Mouse (Mus musculus) ES-E14 (cell line): ENCODE results near the gene Srsf3. TPM values are rescaled to one million over a fixed set of nuclear protein-coding genes. Genes with fewer than 3 reads are reported as not detected.

Experiments
- DNase-seq: peaks from one replicate; pipeline ENCODE4 v3.0.0-alpha.2; 2013; ENCODE audit warnings: low read depth, low spot score
- H3K27ac ChIP-seq: 2 replicates; pipeline ENCODE4 v1.5.1; 2012; ENCODE audit warnings: low read depth, mild to moderate bottlenecking, low read length, moderate library complexity, mixed read lengths; ENCODE audit not compliant: poor library complexity, insufficient read depth, severe bottlenecking
- H3K36me3 ChIP-seq: 2 replicates; pipeline ENCODE4 v1.6.1; 2012; ENCODE audit warnings: mild to moderate bottlenecking, low read length, moderate library complexity, mixed read lengths; ENCODE audit not compliant: control insufficient read depth, poor library complexity, insufficient read depth, severe bottlenecking
- H3K4me1 ChIP-seq, 2 experiments: fragments of 150-350 bp in 1 of 2; sonication (generic) in 1 of 2; 2 replicates each; pipeline ENCODE4 v1.6.1; 2012; ENCODE audit warnings: low read length in 2 of 2, mild to moderate bottlenecking in 1 of 2, mixed read lengths in 1 of 2; ENCODE audit not compliant: control insufficient read depth in 2 of 2, insufficient read depth in 2 of 2, poor library complexity in 1 of 2
- H3K4me3 ChIP-seq, 2 experiments: fragments of 150-350 bp in 1 of 2; sonication (generic) in 1 of 2; 2 replicates each; pipeline ENCODE4 v1.5.1; 2012; ENCODE audit warnings: low read length in 2 of 2, low read depth in 1 of 2, mild to moderate bottlenecking in 1 of 2, mixed read lengths in 1 of 2; ENCODE audit not compliant: insufficient read depth in 1 of 2, poor library complexity in 1 of 2, severe bottlenecking in 1 of 2
- H3K9ac ChIP-seq: 2 replicates; pipeline ENCODE4 v1.6.1; 2012; ENCODE audit warnings: low read depth, mild to moderate bottlenecking, low read length, mixed read lengths; ENCODE audit not compliant: poor library complexity, insufficient read depth, severe bottlenecking
- H3K9me3 ChIP-seq: fragments of 150-350 bp; sonication (generic); 2 replicates; pipeline ENCODE4 v1.6.1; 2012; ENCODE audit warnings: low read depth, mild to moderate bottlenecking, low read length; ENCODE audit not compliant: control insufficient read depth, insufficient read depth
- CHD2 ChIP-seq: IDR thresholded peaks from 2 replicates; pipeline ENCODE4 v1.6.1; 2014; ENCODE audit warnings: mild to moderate bottlenecking, low read depth, low read length, inconsistent platforms
- HCFC1 ChIP-seq: IDR thresholded peaks from 2 replicates; pipeline ENCODE4 v1.6.1; 2012; ENCODE audit warnings: low read length, inconsistent platforms, borderline replicate concordance; ENCODE audit not compliant: insufficient read depth
- MAFK ChIP-seq: IDR thresholded peaks from 2 replicates; pipeline ENCODE4 v1.6.1; 2014; ENCODE audit warnings: mild to moderate bottlenecking, low read depth, low read length, inconsistent platforms; ENCODE audit not compliant: insufficient read depth
- ZC3H11A ChIP-seq: IDR thresholded peaks from 2 replicates; pipeline ENCODE4 v1.6.1; 2012; ENCODE audit warnings: low read depth, mild to moderate bottlenecking, inconsistent platforms, low read length, borderline replicate concordance
- ZNF384 ChIP-seq: IDR thresholded peaks from 2 replicates; pipeline ENCODE4 v1.6.1; 2012; ENCODE audit warnings: low read depth, low read length, inconsistent platforms
- in situ Hi-C, 2 experiments: fragments of 600-800 bp; cut with MboI; formaldehyde crosslinking; loops; one replicate each; pipeline ENCODE4 v1.15.1; 2025; ENCODE audit warnings: low sequenced_read_pairs in 2 of 2, inconsistent platforms in 1 of 2; ENCODE audit not compliant: unreplicated experiment in 2 of 2
- total RNA-seq: library from RNA; depleted of rRNA; stranded (reverse); fragments of 300-350 nt; gene quantifications from 2 replicates; pipeline ENCODE4 v1.2.3, GENCODE M21; 2012

The Srsf3 gene
- total RNA-seq, 1 experiment, result 317 TPM

GRCm38 (mm10) chr17:29009181-29009580 lies 23.2 kb upstream of the Srsf3 start:
- in situ Hi-C loops, result no loop called here

GRCm38 (mm10) chr17:29014235-29014634 lies 18.2 kb upstream of the Srsf3 start:
- no peak for DNase-seq
- TF ChIP-seq ZC3H11A, result no peak
- TF ChIP-seq CHD2, result no peak
- no peak for TF ChIP-seq HCFC1
- TF ChIP-seq MAFK, result no peak
- TF ChIP-seq ZNF384, result no peak
- in situ Hi-C loops, result no loop called here

More at GRCm38 (mm10) chr17:29009181-29009580, 23.2 kb upstream of the Srsf3 start:
- H3K27ac ChIP-seq, result peak overlapping the region; percentile 75
- no peak for DNase-seq
- H3K36me3 ChIP-seq, result no peaks in the 10 kb centered on the region
- H3K4me3 ChIP-seq, result no peak overlapping the region
- no peak for TF ChIP-seq MAFK
- no peak for TF ChIP-seq CHD2
- TF ChIP-seq ZC3H11A, result no peak
- TF ChIP-seq ZNF384, result no peak
- no peak for TF ChIP-seq HCFC1
- no peak overlapping the region for H3K9ac ChIP-seq
- H3K9me3 ChIP-seq, result no peaks in the 10 kb centered on the region
- H3K4me1 ChIP-seq, result peaks cover 10 to 16% of the 10 kb centered on the region in 2 experiments

GRCm38 (mm10) chr17:29015638-29016037 lies 16.8 kb upstream of the Srsf3 start:
- Histone ChIP-seq H3K4me1 (peaks cover 9 to 26% of the 10 kb centered on the region in 2 experiments), H3K4me3 (no peak overlapping the region), H3K36me3 (no peaks in the 10 kb centered on the region), H3K9ac (no peak overlapping the region), H3K27ac (no peak overlapping the region; the same call in 1 of the 2 replicates), H3K9me3 (no peaks in the 10 kb centered on the region)
- TF ChIP-seq MAFK (no peak), ZNF384 (no peak)
- in situ Hi-C loops, result no loop called here
- DNase-seq, result peak; percentile 71

More at GRCm38 (mm10) chr17:29014235-29014634, 18.2 kb upstream of the Srsf3 start:
- H3K9ac ChIP-seq, result no peak overlapping the region
- H3K4me3 ChIP-seq, result no peak overlapping the region
- no peak overlapping the region; the same call in 1 of the 2 replicates for H3K27ac ChIP-seq
- H3K9me3 ChIP-seq, result no peaks in the 10 kb centered on the region
- peaks cover 9 to 23% of the 10 kb centered on the region in 2 experiments for H3K4me1 ChIP-seq
- H3K36me3 ChIP-seq, result no peaks in the 10 kb centered on the region

- Histone ChIP-seq H3K36me3 (no peaks in the 10 kb centered on the region), H3K9ac (no peak overlapping the region), H3K27ac (peak overlapping the region; percentile 52; the same call in 1 of the 2 replicates), H3K4me3 (no peak overlapping the region), H3K4me1 (peaks cover 9 to 24% of the 10 kb centered on the region in 2 experiments), H3K9me3 (no peaks in the 10 kb centered on the region)
- in situ Hi-C loops, result no loop called here
- DNase-seq, result no peak
- TF ChIP-seq HCFC1 (no peak), ZC3H11A (no peak), MAFK (no peak), CHD2 (no peak), ZNF384 (no peak)
Observed at GRCm38 (mm10) chr17:29016705-29017104, 15.7 kb upstream of the Srsf3 start.
